Mouse (Mus musculus): ENCODE results near the gene Arpc4. TPM values are rescaled to one million over a fixed set of nuclear protein-coding genes. Genes with fewer than 3 reads are reported as not detected.
"Not testable (repeated sequence)": the region's sequence is repeated elsewhere in the genome, so short reads cannot be mapped to it uniquely, and the experiment has no call there.

The Arpc4 gene
- 392 and 399 TPM in 2 replicates for polyA plus RNA-seq (2015; fragmentation: Nextera tagmentation; extraction: Ambion mirVana)

- peaks cover 14% of the 10 kb centered on the region for H3K4me1 ChIP-seq
- peak within 1 kb of the TSS; percentile 78 for H3K9ac ChIP-seq
- peak within 1 kb of the TSS; percentile 100 for H3K4me3 ChIP-seq
- H3K27me3 ChIP-seq, result no peaks in the 10 kb centered on the region
- H3K4me2 ChIP-seq, result peak within 1 kb of the TSS; percentile 77
- H3K27ac ChIP-seq, result peak within 1 kb of the TSS; percentile 95
- peak; percentile 95 for ATAC-seq (ENCODE audit: insufficient number of reproducible peaks, low FRiP score, low TSS enrichment, low read depth)
- WGBS, result under 1% methylated on average over 60 of the region's 61 CpGs
- no peaks in the 10 kb centered on the region for H3K9me3 ChIP-seq
- peaks cover 56% of the 10 kb centered on the region for H3K36me3 ChIP-seq
Observed at GRCm38 (mm10) chr6:113377496-113378385, at the start of gene Arpc4, which contains the start of gene Tada3. TSS of gene Arpc4 (plus strand) at chr6:113378115. TSS of gene Tada3 (minus strand) at chr6:113377883.

DNA sequence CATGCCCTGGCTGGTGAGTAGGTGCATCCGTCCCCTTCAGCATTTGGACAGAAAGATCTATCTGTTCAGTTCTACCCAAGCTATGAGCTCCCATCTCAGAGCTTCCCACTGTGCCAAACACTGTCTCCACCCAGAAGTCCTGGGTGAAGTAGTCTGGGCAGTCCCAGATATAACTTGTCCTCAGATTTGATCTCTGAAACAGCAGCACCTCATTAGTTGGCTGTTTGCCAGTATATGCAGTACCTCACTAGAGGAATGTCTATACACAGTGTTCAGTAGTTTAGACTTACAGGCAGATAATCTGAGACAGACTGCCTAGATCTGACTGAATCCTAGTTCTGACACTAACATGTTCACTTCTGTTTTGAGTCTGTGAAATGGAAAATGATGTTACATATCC, 48.5 kb upstream of the Arpc4 start:
- Histone ChIP-seq H3K27me3 (no peaks in the 10 kb centered on the region), H3K4me3 (no peak overlapping the region), H3K27ac (no peak overlapping the region), H3K4me2 (no peak overlapping the region), H3K36me3 (peaks cover 38% of the 10 kb centered on the region), H3K9me3 (no peaks in the 10 kb centered on the region), H3K4me1 (peaks cover 17% of the 10 kb centered on the region), H3K9ac (no peak overlapping the region)
- WGBS, result 88% methylated on average over 1 of the region's 1 CpGs
- ATAC-seq (ENCODE audit: insufficient number of reproducible peaks, low FRiP score, low TSS enrichment, low read depth), result no peak

- Histone ChIP-seq H3K9ac (no peak overlapping the region), H3K4me1 (peaks cover 12% of the 10 kb centered on the region), H3K4me2 (no peak overlapping the region), H3K27me3 (no peaks in the 10 kb centered on the region), H3K36me3 (peaks cover 39% of the 10 kb centered on the region), H3K4me3 (no peak overlapping the region), H3K9me3 (no peaks in the 10 kb centered on the region), H3K27ac (no peak overlapping the region)
- no peak for ATAC-seq (ENCODE audit: insufficient number of reproducible peaks, low FRiP score, low TSS enrichment, low read depth)
- 44% methylated on average over 2 of the region's 2 CpGs for WGBS
Observed at GRCm38 (mm10) chr6:113330547-113330946, 47.4 kb upstream of the Arpc4 start.

- no peak overlapping the region for H3K4me3 ChIP-seq
- H3K9me3 ChIP-seq, result no peaks in the 10 kb centered on the region
- no peak overlapping the region for H3K9ac ChIP-seq
- no peak overlapping the region for H3K4me2 ChIP-seq
- WGBS, result 92% methylated on average over 11 of the region's 11 CpGs
- no peak overlapping the region for H3K27ac ChIP-seq
- H3K27me3 ChIP-seq, result no peaks in the 10 kb centered on the region
- no peak for ATAC-seq (ENCODE audit: insufficient number of reproducible peaks, low FRiP score, low TSS enrichment, low read depth)
- H3K36me3 ChIP-seq, result peaks cover 49% of the 10 kb centered on the region
- peaks cover 5% of the 10 kb centered on the region; the same call in 1 of the 2 replicates for H3K4me1 ChIP-seq
Observed at GRCm38 (mm10) chr6:113331721-113332120, 46.2 kb upstream of the Arpc4 start.

- 78% methylated on average over 6 of the region's 6 CpGs for WGBS
- not testable (repeated sequence) for ATAC-seq (ENCODE audit: insufficient number of reproducible peaks, low FRiP score, low TSS enrichment, low read depth); H3K27ac ChIP-seq; H3K9me3 ChIP-seq; H3K4me3 ChIP-seq; H3K9ac ChIP-seq; H3K27me3 ChIP-seq; H3K4me1 ChIP-seq; H3K4me2 ChIP-seq
- peaks cover 57% of the 10 kb centered on the region for H3K36me3 ChIP-seq
Observed at GRCm38 (mm10) chr6:113332734-113333133, 45.2 kb upstream of the Arpc4 start.

DNA sequence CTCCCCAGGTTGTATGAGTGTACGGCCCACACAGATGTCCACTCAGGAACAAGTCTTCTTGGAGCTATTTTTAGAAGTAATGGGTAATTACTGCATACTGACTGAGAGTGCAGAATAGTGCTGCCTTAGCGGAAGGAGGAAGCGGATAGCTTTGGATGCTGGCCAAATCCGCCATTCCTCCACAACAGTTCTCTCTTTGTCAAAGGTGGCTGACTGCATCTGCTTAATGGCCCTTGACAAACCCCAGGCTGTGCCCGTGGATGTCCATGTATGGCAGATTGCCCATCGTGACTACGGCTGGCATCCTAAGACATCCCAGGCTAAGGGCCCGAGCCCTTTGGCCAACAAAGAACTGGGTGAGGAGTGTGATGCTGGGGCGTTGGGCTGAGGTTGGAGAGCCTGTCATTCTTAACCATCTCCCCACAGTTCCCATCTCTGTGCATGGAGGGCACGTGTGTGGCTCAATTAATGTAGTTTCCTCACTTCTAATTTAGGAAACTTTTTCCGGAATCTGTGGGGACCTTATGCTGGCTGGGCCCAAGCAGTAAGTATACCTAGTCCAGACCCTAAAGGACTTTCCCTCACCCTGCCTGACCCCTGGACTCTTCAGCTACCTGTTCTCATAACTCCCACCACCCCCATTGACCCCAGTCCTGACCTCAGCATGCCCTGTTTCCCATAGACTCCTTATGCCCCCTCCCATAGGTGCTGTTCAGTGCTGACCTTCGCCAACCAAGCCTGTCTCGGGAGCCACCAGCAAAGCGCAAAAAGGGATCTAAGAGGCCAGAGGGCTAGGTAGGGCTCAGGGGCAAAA, 44.6 kb upstream of the Arpc4 start:
- H3K9me3 ChIP-seq, result no peaks in the 10 kb centered on the region
- H3K4me2 ChIP-seq, result no peak overlapping the region
- no peaks in the 10 kb centered on the region for H3K27me3 ChIP-seq
- peak; percentile 46; the same call in 1 of the 2 replicates for ATAC-seq (ENCODE audit: insufficient number of reproducible peaks, low FRiP score, low TSS enrichment, low read depth)
- peak overlapping the region; percentile 63 for H3K27ac ChIP-seq
- WGBS, result 74% methylated on average over 14 of the region's 14 CpGs
- no peak overlapping the region for H3K9ac ChIP-seq
- H3K4me1 ChIP-seq, result peaks cover 5% of the 10 kb centered on the region; the same call in 1 of the 2 replicates
- no peak overlapping the region for H3K4me3 ChIP-seq
- H3K36me3 ChIP-seq, result peaks cover 63% of the 10 kb centered on the region

- ATAC-seq (ENCODE audit: insufficient number of reproducible peaks, low FRiP score, low TSS enrichment, low read depth), result no peak
- WGBS, result 75% methylated on average over 6 of the region's 6 CpGs
Observed at GRCm38 (mm10) chr6:113334216-113334615, 43.7 kb upstream of the Arpc4 start.

DNA sequence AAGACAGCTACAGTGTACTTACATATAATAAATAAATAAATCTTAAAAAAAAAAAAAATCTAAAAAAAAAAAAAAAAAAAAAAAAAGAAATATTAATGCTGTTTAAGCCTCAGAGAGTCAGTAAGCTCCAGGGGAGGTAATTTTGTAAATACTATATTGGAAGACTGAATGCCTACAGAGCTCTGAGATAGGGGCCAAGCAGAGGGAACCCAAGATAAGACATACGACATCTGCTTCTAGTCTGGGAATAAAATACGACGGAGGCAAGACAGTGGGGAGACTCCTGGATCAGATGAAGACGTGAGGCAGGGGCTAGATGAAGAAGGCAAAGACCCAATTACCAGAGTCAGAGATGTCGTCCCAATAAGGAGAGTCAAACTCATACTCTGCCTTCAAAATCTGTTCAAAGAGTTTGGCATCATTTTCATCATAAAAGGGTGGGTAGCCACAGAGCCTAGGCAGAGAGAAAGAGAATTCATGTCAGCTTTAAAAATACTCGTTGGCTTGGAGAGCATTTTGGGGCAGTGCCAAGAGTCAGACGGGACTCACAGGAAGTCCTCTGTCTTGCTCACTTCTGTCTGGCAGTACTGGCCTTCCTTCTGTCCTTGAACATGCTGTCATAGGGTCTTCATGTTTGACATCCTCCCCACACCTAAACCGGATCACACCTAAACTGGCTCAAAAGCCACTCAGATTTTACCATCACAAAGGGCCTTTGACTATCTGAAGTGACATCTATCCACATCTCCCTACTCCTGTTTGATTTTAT, 40.9 kb upstream of the Arpc4 start:
- Histone ChIP-seq H3K9ac (no peak overlapping the region), H3K4me3 (no peak overlapping the region), H3K36me3 (peaks cover 82% of the 10 kb centered on the region), H3K4me1 (peaks cover 10% of the 10 kb centered on the region; the same call in 1 of the 2 replicates), H3K9me3 (no peaks in the 10 kb centered on the region), H3K27me3 (no peaks in the 10 kb centered on the region), H3K27ac (no peak overlapping the region), H3K4me2 (no peak overlapping the region)
- WGBS, result 70% methylated on average over 8 of the region's 8 CpGs
- no peak for ATAC-seq (ENCODE audit: insufficient number of reproducible peaks, low FRiP score, low TSS enrichment, low read depth)

More at GRCm38 (mm10) chr6:113334216-113334615, 43.7 kb upstream of the Arpc4 start:
- peaks cover 68% of the 10 kb centered on the region for H3K36me3 ChIP-seq
- no peak overlapping the region for H3K4me3 ChIP-seq
- no peak overlapping the region for H3K27ac ChIP-seq
- no peak overlapping the region for H3K4me2 ChIP-seq
- H3K27me3 ChIP-seq, result no peaks in the 10 kb centered on the region
- H3K9me3 ChIP-seq, result no peaks in the 10 kb centered on the region
- peaks cover 5% of the 10 kb centered on the region; the same call in 1 of the 2 replicates for H3K4me1 ChIP-seq
- no peak overlapping the region for H3K9ac ChIP-seq

DNA sequence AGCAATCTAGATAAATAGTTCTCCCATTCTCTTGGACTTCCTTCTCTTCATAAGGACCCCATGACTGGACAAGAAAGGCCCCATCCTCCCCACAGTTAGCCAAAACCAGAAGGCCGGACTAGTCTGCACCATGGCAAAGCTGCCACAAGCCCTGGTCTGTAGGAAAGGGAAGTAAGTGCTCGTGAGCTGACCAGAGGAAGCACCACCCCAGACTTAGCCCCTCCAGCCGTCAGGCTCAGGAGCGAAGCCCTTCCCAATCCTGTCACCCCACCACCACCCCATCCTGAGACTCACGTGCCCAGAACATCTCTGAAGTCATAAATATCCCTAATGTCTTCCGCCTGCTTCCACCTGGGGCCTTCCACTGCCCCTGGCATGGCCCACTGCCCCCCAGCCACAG, 36.3 kb upstream of the Arpc4 start:
- Histone ChIP-seq H3K4me1 (peaks cover 25% of the 10 kb centered on the region), H3K9me3 (no peaks in the 10 kb centered on the region), H3K27me3 (no peaks in the 10 kb centered on the region), H3K4me2 (no peak overlapping the region), H3K4me3 (0 out of 2 replicates have a peak overlapping the region, but pooled peaks have one; percentile 1), H3K9ac (no peak overlapping the region), H3K36me3 (peaks cover 42% of the 10 kb centered on the region), H3K27ac (0 out of 2 replicates have a peak overlapping the region, but pooled peaks have one; percentile 33)
- 65% methylated on average over 6 of the region's 6 CpGs for WGBS
- no peak for ATAC-seq (ENCODE audit: insufficient number of reproducible peaks, low FRiP score, low TSS enrichment, low read depth)

DNA sequence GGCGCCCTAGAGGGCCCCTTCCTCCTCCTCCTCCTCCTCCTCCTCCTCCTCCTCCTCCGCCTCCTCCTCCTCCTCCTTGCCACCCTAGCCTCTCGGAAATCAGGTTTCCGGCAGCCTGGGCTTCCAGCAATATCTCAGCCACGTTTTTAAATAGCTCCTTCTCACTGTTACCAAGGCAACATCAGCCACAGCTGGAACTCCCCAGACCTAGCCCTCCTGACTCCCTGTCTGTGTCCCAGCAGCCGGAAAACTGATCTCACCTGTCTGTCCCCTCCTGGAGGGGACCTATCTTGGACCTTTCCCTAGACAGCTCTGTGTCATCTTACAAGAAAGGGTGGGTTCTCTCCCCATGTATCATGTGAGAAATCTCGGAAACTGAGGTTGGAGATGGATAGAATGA, 35.6 kb upstream of the Arpc4 start:
- 54% methylated on average over 3 of the region's 7 CpGs for WGBS
- no peaks in the 10 kb centered on the region for H3K9me3 ChIP-seq
- peaks cover 38% of the 10 kb centered on the region for H3K36me3 ChIP-seq
- H3K27me3 ChIP-seq, result no peaks in the 10 kb centered on the region
- peaks cover 25% of the 10 kb centered on the region for H3K4me1 ChIP-seq
- H3K9ac ChIP-seq, result no peak overlapping the region; the same call in 1 of the 2 replicates
- peak overlapping the region; percentile 52 for H3K4me2 ChIP-seq
- ATAC-seq (ENCODE audit: insufficient number of reproducible peaks, low FRiP score, low TSS enrichment, low read depth), result no peak
- H3K27ac ChIP-seq, result no peak overlapping the region
- H3K4me3 ChIP-seq, result peak overlapping the region; percentile 60; the same call in 1 of the 2 replicates

Data from limb, embryonic 15.5 days (tissue).